Mouse (Mus musculus) lung, embryonic 14.5 days (tissue): ENCODE measurements around the gene Minos1. TPM values are rescaled to one million over a fixed set of nuclear protein-coding genes. Genes with fewer than 3 reads are reported as not detected.
A peak's percentile ranks its signal among the peaks of the same experiment; 100 is the strongest.

ENCODE experiments used
- ATAC-seq: fragments of 200-750 bp; cut with Nextera tagmentation; 2 replicates; pipeline ENCODE4 v1.8.0; 2017; ENCODE audit warnings: mild to moderate bottlenecking, moderate TSS enrichment, moderate library complexity; ENCODE audit not compliant: insufficient read depth
- DNase-seq: peaks from one replicate; pipeline ENCODE4 v3.0.0-alpha.2; 2015
- H3K27ac ChIP-seq: fragments of 300-500 bp; sonication (generic); 2 replicates; pipeline ENCODE4 v1.5.1; 2014; ENCODE audit warnings: low read depth, mild to moderate bottlenecking, moderate library complexity
- H3K27me3 ChIP-seq: fragments of 300-500 bp; sonication (generic); 2 replicates; pipeline ENCODE4 v1.6.1; 2014; ENCODE audit warnings: low read length, control low read depth; ENCODE audit not compliant: insufficient read depth
- H3K36me3 ChIP-seq: fragments of 300-500 bp; sonication (generic); 2 replicates; pipeline ENCODE4 v1.6.1; 2014; ENCODE audit warnings: control low read depth; ENCODE audit not compliant: insufficient read depth
- H3K4me1 ChIP-seq: fragments of 300-500 bp; sonication (generic); 2 replicates; pipeline ENCODE4 v1.6.1; 2014; ENCODE audit warnings: antibody characterized with exemption, control low read depth; ENCODE audit not compliant: insufficient read depth
- H3K4me2 ChIP-seq: fragments of 300-500 bp; sonication (generic); 2 replicates; pipeline ENCODE4 v1.6.1; 2014; ENCODE audit warnings: mild to moderate bottlenecking
- H3K4me3 ChIP-seq: fragments of 300-500 bp; sonication (generic); 2 replicates; pipeline ENCODE4 v1.5.1; 2014; ENCODE audit warnings: low read depth, low read length
- H3K9ac ChIP-seq: fragments of 300-500 bp; sonication (generic); 2 replicates; pipeline ENCODE4 v1.6.1; 2014
- H3K9me3 ChIP-seq: fragments of 300-500 bp; sonication (generic); 2 replicates; pipeline ENCODE4 v1.6.1; 2016; ENCODE audit warnings: low read depth, low read length, control low read depth
- CTCF ChIP-seq: IDR thresholded peaks from 2 replicates; pipeline ENCODE4 v1.5.1; 2016; ENCODE audit warnings: antibody characterized with exemption, low read depth
- WGBS: fragments of 180-500 bp; shearing (Covaris S2); extraction: QIAGEN DNeasy Blood & Tissue Kit; methylation state at CpG from one replicate; pipeline ENCODE4 v1.1.7; 2014; 5-methylcytosine and 5-hydroxymethylcytosine counted together
- polyA plus RNA-seq: library from polyadenylated mRNA; unstranded; fragments of >200 nt; fragmentation: Nextera tagmentation; extraction: Ambion mirVana; gene quantifications from 2 replicates; pipeline ENCODE4 v1.2.1, GENCODE M21; 2014

Minos1 gene
- polyA plus RNA-seq, 1 experiment from 2014 or later = 501 TPM

DNA sequence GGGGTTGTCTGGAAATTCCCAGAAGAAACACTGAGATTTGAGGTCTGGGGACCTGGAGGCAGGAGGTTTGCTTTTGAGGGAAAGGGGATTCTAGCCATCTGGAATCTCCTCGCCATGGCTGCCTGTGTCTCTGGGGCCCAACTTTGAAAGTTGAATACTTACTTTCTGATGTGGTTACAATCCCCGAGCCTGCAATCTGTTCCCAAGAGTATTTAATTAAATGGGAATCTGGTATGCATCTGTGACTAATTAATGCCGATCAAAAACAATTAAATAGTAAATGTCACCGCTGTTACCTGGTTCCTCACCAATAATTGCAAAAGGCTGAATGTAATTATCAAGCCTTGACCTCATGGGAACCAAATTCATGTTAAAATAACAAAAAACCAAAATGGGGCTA lies 13.7 kb upstream of the Minos1 start:
- Histone ChIP-seq H3K9ac (no peak overlapping the region), H3K4me2 (no peak overlapping the region), H3K27me3 (no peaks in the 10 kb centered on the region), H3K4me1 (no peaks in the 10 kb centered on the region), H3K27ac (no peak overlapping the region), H3K4me3 (no peak overlapping the region), H3K36me3 (no peaks in the 10 kb centered on the region), H3K9me3 (peaks cover 11% of the 10 kb centered on the region)
- DNase-seq = no peak
- no peak for ATAC-seq
- TF ChIP-seq CTCF = no peak
- 90% methylated on average over 4 of the region's 4 CpGs for WGBS

DNA sequence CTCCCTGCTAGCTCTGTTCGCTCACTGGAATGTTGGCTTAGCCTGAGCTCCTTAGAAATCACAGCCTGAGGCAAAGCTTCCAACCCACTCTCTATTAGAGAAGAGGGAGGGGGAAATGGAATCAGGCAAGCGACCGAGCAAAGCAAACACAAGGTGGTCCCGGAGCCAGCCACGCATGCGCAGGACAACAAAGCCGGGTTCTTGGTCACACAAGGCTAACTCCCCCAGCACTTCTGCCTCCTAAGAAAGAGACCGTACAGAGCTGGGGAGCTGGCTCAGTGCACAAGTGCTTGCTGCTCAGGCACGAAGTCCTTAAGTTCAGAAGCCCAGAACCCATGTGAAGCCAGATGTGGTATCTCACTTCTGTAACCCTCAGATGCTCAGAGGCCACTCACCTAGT lies 12.1 kb upstream of the Minos1 start:
- no peak overlapping the region for H3K9ac ChIP-seq
- H3K4me2 ChIP-seq = peak overlapping the region; percentile 27
- peak overlapping the region; percentile 25; the same call in 1 of the 2 replicates for H3K27ac ChIP-seq
- no peaks in the 10 kb centered on the region for H3K4me1 ChIP-seq
- ATAC-seq (0 out of 2 replicates have a peak, but pooled peaks have one; percentile 17), DNase-seq (peak; percentile 58)
- peaks cover 3% of the 10 kb centered on the region for H3K9me3 ChIP-seq
- no peaks in the 10 kb centered on the region for H3K36me3 ChIP-seq
- no peaks in the 10 kb centered on the region for H3K27me3 ChIP-seq
- 35% methylated on average over 9 of the region's 9 CpGs for WGBS
- no peak overlapping the region for H3K4me3 ChIP-seq
- TF ChIP-seq CTCF = no peak

DNA sequence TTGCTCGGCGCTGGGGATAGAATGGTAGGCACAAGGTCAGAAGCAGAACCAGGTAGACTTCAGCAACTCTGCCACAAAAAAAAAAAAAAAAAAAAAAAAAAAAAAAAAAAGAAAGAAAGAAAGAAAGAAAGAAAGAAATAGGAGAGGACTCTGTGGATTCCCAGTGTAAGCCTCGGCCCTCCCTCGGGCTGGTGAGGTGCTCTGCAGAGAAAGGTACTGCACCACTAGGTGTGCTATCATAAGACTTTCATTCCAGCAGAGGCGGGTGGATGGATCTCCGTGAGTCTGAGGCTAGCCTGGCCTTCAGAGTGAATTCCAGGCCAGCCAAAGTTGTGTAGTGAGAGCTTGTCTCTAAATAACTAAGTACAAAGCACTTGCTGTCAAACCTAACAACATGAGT lies 10.9 kb upstream of the Minos1 start:
- Histone ChIP-seq H3K27ac (no peak overlapping the region), H3K9me3 (no peaks in the 10 kb centered on the region), H3K9ac (no peak overlapping the region), H3K36me3 (no peaks in the 10 kb centered on the region), H3K4me2 (no peak overlapping the region), H3K27me3 (no peaks in the 10 kb centered on the region), H3K4me3 (no peak overlapping the region), H3K4me1 (no peaks in the 10 kb centered on the region)
- peak; percentile 37; the same call in 1 of the 2 replicates for TF ChIP-seq CTCF
- DNase-seq = no peak
- ATAC-seq = no peak
- 72% methylated on average over 6 of the region's 6 CpGs for WGBS

DNA sequence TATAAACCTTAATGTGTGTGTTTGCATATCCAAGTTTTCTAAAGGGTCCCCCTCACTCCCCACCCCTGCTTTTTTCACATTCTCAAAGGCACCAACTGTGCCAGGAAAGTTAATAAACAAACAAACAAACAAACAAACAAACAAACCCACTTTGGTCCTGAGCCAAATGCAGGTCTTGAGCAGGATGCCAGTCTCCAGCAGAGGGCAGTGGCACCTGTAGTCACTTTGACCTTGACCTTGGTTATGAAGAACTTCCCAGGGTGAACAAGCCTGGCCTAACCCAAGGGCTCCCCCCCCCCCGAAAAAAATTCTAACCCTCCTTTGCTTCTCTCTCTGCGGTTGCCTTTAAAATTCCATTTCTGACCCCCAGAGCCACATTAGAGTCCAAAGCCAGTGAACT lies 9.4 kb upstream of the Minos1 start:
- H3K4me3 ChIP-seq = no peak overlapping the region
- ATAC-seq = no peak
- H3K4me1 ChIP-seq = no peaks in the 10 kb centered on the region
- WGBS = 67% methylated on average over 2 of the region's 2 CpGs
- DNase-seq = no peak
- no peak overlapping the region for H3K27ac ChIP-seq
- no peak overlapping the region for H3K9ac ChIP-seq
- no peaks in the 10 kb centered on the region for H3K36me3 ChIP-seq
- no peaks in the 10 kb centered on the region for H3K9me3 ChIP-seq
- no peak; the same call in 1 of the 2 replicates for TF ChIP-seq CTCF
- no peak overlapping the region for H3K4me2 ChIP-seq
- H3K27me3 ChIP-seq = no peaks in the 10 kb centered on the region

DNA sequence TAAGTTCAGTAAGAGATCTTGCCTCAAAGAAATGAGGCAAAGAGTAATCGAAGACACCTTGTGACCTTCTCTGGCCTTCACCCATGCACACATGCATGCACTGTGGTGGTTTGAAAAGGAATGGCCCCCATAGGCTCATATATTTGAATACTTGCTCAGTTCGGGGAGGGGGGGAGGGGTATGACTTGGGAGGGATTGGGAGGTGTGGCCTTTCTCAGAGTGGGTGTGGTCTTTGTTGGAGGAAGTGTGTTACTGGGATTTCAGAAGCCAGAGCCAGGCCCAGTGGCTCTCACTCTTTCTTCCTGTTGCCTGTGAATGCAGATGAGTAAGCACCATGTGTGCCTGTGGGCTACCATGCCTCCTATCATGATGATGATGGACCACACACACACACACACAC lies 5.1 kb upstream of the Minos1 start:
- DNase-seq = no peak
- Histone ChIP-seq H3K4me2 (no peak overlapping the region), H3K27me3 (no peaks in the 10 kb centered on the region), H3K9ac (no peak overlapping the region), H3K27ac (no peak overlapping the region), H3K4me1 (no peaks in the 10 kb centered on the region), H3K9me3 (no peaks in the 10 kb centered on the region), H3K36me3 (no peaks in the 10 kb centered on the region), H3K4me3 (no peak overlapping the region)
- no peak for ATAC-seq
- WGBS = 92% methylated on average over 2 of the region's 2 CpGs
- no peak for TF ChIP-seq CTCF

DNA sequence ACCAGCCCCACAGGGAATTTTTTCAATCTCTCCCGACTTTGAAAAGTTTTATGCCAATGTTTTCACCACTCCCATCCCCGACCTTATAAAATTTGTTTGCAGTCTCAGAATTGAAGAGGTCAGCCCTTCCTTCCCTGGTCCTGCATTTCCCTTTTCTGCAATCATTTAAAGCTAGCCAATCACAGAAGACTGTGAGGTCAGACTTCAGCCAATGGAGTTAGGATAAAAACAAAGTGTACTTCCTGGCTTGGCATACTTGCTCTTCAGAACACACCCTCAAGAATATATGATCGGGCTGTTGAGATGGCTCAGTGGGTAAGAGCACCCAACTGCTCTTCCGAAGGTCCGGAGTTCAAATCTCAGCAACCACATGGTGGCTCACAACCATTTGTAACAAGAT lies 2.2 kb upstream of the Minos1 start:
- Histone ChIP-seq H3K4me3 (no peak overlapping the region), H3K9ac (no peak overlapping the region), H3K36me3 (no peaks in the 10 kb centered on the region), H3K27me3 (no peaks in the 10 kb centered on the region), H3K27ac (no peak overlapping the region), H3K4me1 (no peaks in the 10 kb centered on the region), H3K9me3 (no peaks in the 10 kb centered on the region), H3K4me2 (no peak overlapping the region)
- ATAC-seq = no peak
- TF ChIP-seq CTCF = no peak
- DNase-seq = no peak
- 71% methylated on average over 5 of the region's 5 CpGs for WGBS

DNA sequence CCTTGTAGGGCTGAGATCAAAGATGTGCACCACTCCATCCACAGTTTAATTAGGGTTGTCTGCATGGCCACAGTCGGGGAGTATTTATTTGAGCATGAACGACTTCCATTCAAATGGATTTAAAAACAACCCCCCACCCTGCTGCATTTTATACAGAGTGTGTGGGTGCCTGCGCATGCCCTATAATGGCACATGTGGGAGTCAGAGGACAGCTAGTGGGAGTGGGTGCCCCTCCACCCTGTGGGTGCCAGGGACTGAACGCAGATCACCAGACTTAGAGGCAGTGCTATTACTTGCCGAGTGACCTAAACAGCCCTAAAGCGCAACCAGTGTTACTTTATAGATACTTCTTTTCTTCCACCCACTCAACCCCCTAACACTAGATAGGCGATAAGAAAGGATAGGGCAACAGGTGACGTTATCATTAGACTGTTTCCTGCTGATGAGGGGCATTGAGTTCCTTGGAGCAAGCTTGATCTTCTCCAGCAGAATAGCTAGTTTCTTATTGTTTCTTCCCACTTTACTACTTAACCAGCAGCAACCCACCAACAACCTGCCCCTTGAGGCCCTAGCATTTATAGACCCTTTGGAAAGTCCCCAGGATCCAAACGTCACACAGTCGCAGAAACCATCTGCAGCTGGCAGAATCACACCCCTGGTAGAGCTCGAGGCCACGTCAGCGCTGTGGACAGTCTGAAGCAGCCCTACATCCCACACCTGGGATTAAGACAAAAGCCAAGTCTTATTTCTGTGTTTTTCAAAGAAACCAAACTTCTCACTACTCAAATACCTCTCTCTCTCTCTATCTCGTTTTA lies 1.2 kb upstream of the Minos1 start:
- H3K4me1 ChIP-seq = no peaks in the 10 kb centered on the region
- no peaks in the 10 kb centered on the region for H3K9me3 ChIP-seq
- no peaks in the 10 kb centered on the region for H3K27me3 ChIP-seq
- DNase-seq (no peak), ATAC-seq (no peak)
- H3K4me3 ChIP-seq = no peak overlapping the region
- no peak overlapping the region for H3K9ac ChIP-seq
- H3K36me3 ChIP-seq = no peaks in the 10 kb centered on the region
- no peak for TF ChIP-seq CTCF
- 81% methylated on average over 14 of the region's 14 CpGs for WGBS
- no peak overlapping the region for H3K27ac ChIP-seq
- peak overlapping the region; percentile 83; the same call in 1 of the 2 replicates for H3K4me2 ChIP-seq
